Mouse (Mus musculus) monocyte, adult 59 days (primary cell): ENCODE data around the gene Fads2. TPM values are rescaled to one million over a fixed set of nuclear protein-coding genes. Genes with fewer than 3 reads are reported as not detected.

ENCODE experiments used
- total RNA-seq, 2 experiments: library from RNA; stranded (reverse); gene quantifications; one replicate each; pipeline ENCODE4 v1.2.4; 2023

Fads2 gene
- 1 to 10 TPM in 1 of 2 experiments, under 1 TPM in 1; 0.50 to 1.1 TPM for total RNA-seq

GRCm38 (mm10) chr19:10101341-10102053 is at the start of gene Fads2:
Fads2 (minus strand) TSS chr19:10101746.

GRCm38 (mm10) chr19:10041388-10042148 is 60.0 kb downstream of the Fads2 start, which contains the start of gene Fads3:
Fads3 (plus strand) TSS chr19:10041569.

Other genes with a start within 250 kb of the Fads2 start
- gene Incenp, start 202.2 kb downstream of the Fads2 start, total RNA-seq, result 10 to 100 TPM; 59.9 to 68.7 TPM
- gene Fth1, start 121.1 kb downstream of the Fads2 start, total RNA-seq, result 1,000 to 10,000 TPM; 4,123 to 4,141 TPM
- under 1 TPM in 1 of 2 experiments, not detected in 1; 0.43 TPM for gene Best1, start 100.1 kb downstream of the Fads2 start, total RNA-seq
- 10 to 100 TPM; 44.8 to 45.4 TPM for gene Rab3il1, start 100.1 kb downstream of the Fads2 start, total RNA-seq
- 1 to 10 TPM; 1.4 to 3.6 TPM for gene Fads3, start 60.2 kb downstream of the Fads2 start, total RNA-seq
- gene Fads1, start 81.1 kb upstream of the Fads2 start, total RNA-seq, result 10 to 100 TPM; 13.4 to 15.2 TPM
- 100 to 1,000 TPM; 111 to 156 TPM for gene Tmem258, start 102.3 kb upstream of the Fads2 start, total RNA-seq
- 10 to 100 TPM; 11.2 to 15.3 TPM for gene Fen1, start 102.4 kb upstream of the Fads2 start, total RNA-seq
- gene Myrf, start 139.0 kb upstream of the Fads2 start, total RNA-seq, result under 1 TPM; 0.85 to 1.00 TPM
- 1 to 10 TPM; 3.9 to 5.4 TPM for gene Dagla, start 203.1 kb upstream of the Fads2 start, total RNA-seq